8 mouse cellular contexts compared by ENCODE assay signal in genomic region chr7:79715187-79715981, GRCm38 (mm10). TPM values are rescaled to one million over a fixed set of nuclear protein-coding genes. Genes with fewer than 3 reads are reported as not detected.
DNase-seq lines count a peak whose midpoint lies in the region; ATAC-seq and TF ChIP-seq lines count a peak whose summit lies in the region.

TSS of gene Kif7 (minus strand) at chr7:79715720.

- 2% methylated on average over 44 of the region's 55 CpGs for WGBS in heart, adult 2 months
- WGBS in neural tube, embryonic 14.5 days = under 1% methylated on average over 52 of the region's 55 CpGs

- intact Hi-C loops in heart, adult 2 months (cut with DNase I) = no loop called here

- TF ChIP-seq EP300 in heart, adult 2 months (IDR thresholded peaks at IDR 0.05; ENCODE audit: insufficient read depth, low read depth, low read length) = no peak

- peak within 1 kb of the TSS; percentile 86 for H3K9ac ChIP-seq in heart, adult 2 months (ENCODE audit: low read depth, low read length)
- H3K9ac ChIP-seq in neural tube, embryonic 14.5 days (replicated peaks; ENCODE audit: low read depth, low read length) = peak within 1 kb of the TSS; percentile 57

- no peak for TF ChIP-seq CTCF in heart, adult 2 months (IDR thresholded peaks at IDR 0.05)

- H3K4me3 ChIP-seq in heart, adult 2 months = peak within 1 kb of the TSS; percentile 80
- H3K4me3 ChIP-seq in neural tube, embryonic 14.5 days (ENCODE audit: low read depth, low read length) = peak within 1 kb of the TSS; percentile 44

- peak; percentile 85 for ATAC-seq in neural tube, embryonic 14.5 days (ENCODE audit: low read depth)

- H3K79me2 ChIP-seq in heart, adult 2 months (replicated peaks; ENCODE audit: control insufficient read depth, insufficient read depth, low read length) = no peaks in the 10 kb centered on the region

- H3K9me3 ChIP-seq in neural tube, embryonic 14.5 days (ENCODE audit: control insufficient read depth, low read length) = no peaks in the 10 kb centered on the region

- no peaks in the 10 kb centered on the region for H3K36me3 ChIP-seq in heart, adult 2 months (ENCODE audit: control insufficient read depth, insufficient read depth, low read length)
- no peaks in the 10 kb centered on the region for H3K36me3 ChIP-seq in neural tube, embryonic 14.5 days (ENCODE audit: control insufficient read depth, insufficient read depth, low read length)

- no peak for TF ChIP-seq POLR2A in heart, adult 2 months (IDR thresholded peaks at IDR 0.05; ENCODE audit: insufficient read depth, low read depth, low read length)

- DNase-seq in 416B (ENCODE audit: low read depth) (peak; percentile 72), MEL-GATA-1-ER (ENCODE audit: extremely low read depth, low read depth) (peak; percentile 53)
- peak; percentile 90 for DNase-seq in embryo, embryonic 10.5 days (ENCODE audit: low spot score)
- peak; percentile 87 for DNase-seq in heart, adult 2 months
- peak; percentile 73 for DNase-seq in kidney, adult 18-20 months
- DNase-seq in lung, adult 18-20 months = peak; percentile 77 to 89
- peak; percentile 81 to 89 for DNase-seq in thymus, postnatal 36 days

- H3K27ac ChIP-seq in heart, adult 2 months = no peak within 1 kb of the TSS; the same call in 1 of the 2 replicates
- H3K27ac ChIP-seq in neural tube, embryonic 14.5 days (ENCODE audit: low read depth, low read length) = 0 out of 2 replicates have a peak within 1 kb of the TSS, but pooled peaks have one; percentile 22

- H3K27me3 ChIP-seq in heart, adult 2 months (ENCODE audit: control insufficient read depth, insufficient read depth, low read length) = no peaks in the 10 kb centered on the region
- no peaks in the 10 kb centered on the region for H3K27me3 ChIP-seq in neural tube, embryonic 14.5 days (ENCODE audit: control insufficient read depth, insufficient read depth, low read length)

- peak within 1 kb of the TSS; percentile 77 for H3K4me2 ChIP-seq in neural tube, embryonic 14.5 days (ENCODE audit: low read depth, low read length)

- H3K4me1 ChIP-seq in heart, adult 2 months (ENCODE audit: control insufficient read depth, insufficient read depth, low read length) = no peaks in the 10 kb centered on the region; the same call in 1 of the 2 replicates
- 0 out of 2 replicates have a peak, but pooled peaks cover 8% of the 10 kb centered on the region for H3K4me1 ChIP-seq in neural tube, embryonic 14.5 days (ENCODE audit: control insufficient read depth, insufficient read depth, low read length)

RNA-seq across cellular contexts. Expression of gene Kif7, which starts in this region (rescaled TPM):
- total RNA-seq in heart, adult 2 months (2021) = 1 to 10 TPM; 1.2 to 1.3 TPM
- 0.80 and 0.94 TPM in 2 replicates for polyA plus RNA-seq in heart, adult 2 months (2012; rRNA removed)
- 1.3 and 2.3 TPM in 2 replicates for polyA plus RNA-seq in neural tube, embryonic 14.5 days (2014; fragmentation: Nextera tagmentation; extraction: Ambion mirVana)
